Mouse (Mus musculus) macrophage (primary cell): ENCODE results near the gene Tbcd. TPM values are rescaled to one million over a fixed set of nuclear protein-coding genes. Genes with fewer than 3 reads are reported as not detected.
"Not testable (repeated sequence)": the region's sequence is repeated elsewhere in the genome, so short reads cannot be mapped to it uniquely, and the experiment has no call there.

Experiments
- H3K27ac ChIP-seq: fragments of 350-480 bp; formaldehyde crosslinking; 2 replicates; pipeline ENCODE4 v1.9.0; 2021
- H3K36me3 ChIP-seq: fragments of 350-480 bp; formaldehyde crosslinking; 2 replicates; pipeline ENCODE4 v1.9.0; 2021; ENCODE audit errors: inconsistent target
- H3K4me3 ChIP-seq: fragments of 350-480 bp; formaldehyde crosslinking; 2 replicates; pipeline ENCODE4 v1.9.0; 2021; ENCODE audit errors: inconsistent target
- H3K79me2 ChIP-seq: fragments of 350-480 bp; formaldehyde crosslinking; 2 replicates; pipeline ENCODE4 v1.9.0; 2021; ENCODE audit errors: inconsistent target
- WGBS: methylation state at CpG from one replicate; pipeline ENCODE4 v1.1.7; 2026; ENCODE audit warnings: inconsistent platforms; ENCODE audit not compliant: missing documents; 5-methylcytosine and 5-hydroxymethylcytosine counted together
- polyA plus RNA-seq: library from polyadenylated mRNA; stranded (reverse); fragments of 250-400 nt; gene quantifications from 3 replicates; pipeline ENCODE4 v1.2.4, GENCODE M21; 2018; ENCODE audit warnings: inconsistent platforms

Gene Tbcd
- polyA plus RNA-seq, 1 experiment from 2014 or later: 36.1 TPM

- no peaks in the 10 kb centered on the region for H3K79me2 ChIP-seq
- H3K27ac ChIP-seq: no peak overlapping the region
- 92% methylated on average over 9 of the region's 9 CpGs for WGBS
- 0 out of 2 replicates have a peak, but pooled peaks cover 6% of the 10 kb centered on the region for H3K36me3 ChIP-seq
- no peak overlapping the region for H3K4me3 ChIP-seq
Measured at GRCm38 (mm10) chr11:121654406-121654945, 202.7 kb downstream of the Tbcd start.

- no peak overlapping the region for H3K4me3 ChIP-seq
- no peaks in the 10 kb centered on the region for H3K79me2 ChIP-seq
- H3K36me3 ChIP-seq: 0 out of 2 replicates have a peak, but pooled peaks cover 5% of the 10 kb centered on the region
- WGBS: 45% methylated on average over 6 of the region's 6 CpGs
- H3K27ac ChIP-seq: no peak overlapping the region
Measured at GRCm38 (mm10) chr11:121655166-121655806, 203.5 kb downstream of the Tbcd start.

- 73% methylated on average over 6 of the region's 6 CpGs for WGBS
- Histone ChIP-seq H3K79me2 (no peaks in the 10 kb centered on the region), H3K36me3 (no peaks in the 10 kb centered on the region), H3K27ac (no peak overlapping the region), H3K4me3 (no peak overlapping the region)
Measured at GRCm38 (mm10) chr11:121655807-121656511, 204.2 kb downstream of the Tbcd start.

GRCm38 (mm10) chr11:121658151-121658550, 206.4 kb downstream of the Tbcd start:
- no peaks in the 10 kb centered on the region for H3K79me2 ChIP-seq
- 0% methylated on average over 1 of the region's 1 CpGs for WGBS
- H3K27ac ChIP-seq: no peak overlapping the region
- H3K36me3 ChIP-seq: no peaks in the 10 kb centered on the region
- H3K4me3 ChIP-seq: no peak overlapping the region

- WGBS: 96% methylated on average over 2 of the region's 2 CpGs
- H3K4me3 ChIP-seq, H3K36me3 ChIP-seq, H3K79me2 ChIP-seq, H3K27ac ChIP-seq: not testable (repeated sequence)
Measured at GRCm38 (mm10) chr11:121660604-121661003, 208.9 kb downstream of the Tbcd start.

- H3K79me2 ChIP-seq: no peaks in the 10 kb centered on the region
- H3K27ac ChIP-seq: no peak overlapping the region
- H3K4me3 ChIP-seq: no peak overlapping the region
- 93% methylated on average over 2 of the region's 2 CpGs for WGBS
- H3K36me3 ChIP-seq: no peaks in the 10 kb centered on the region
Measured at GRCm38 (mm10) chr11:121661116-121661515, 209.4 kb downstream of the Tbcd start.

Other genes with a start within 250 kb of the Tbcd start
- gene Hexdc, start 247.5 kb upstream of the Tbcd start, polyA plus RNA-seq: 3.2 to 5.5 TPM (median 4.4 TPM) in 3 replicates
- 8.1 to 12.7 TPM (median 12.5 TPM) in 3 replicates for gene Ogfod3, start 247.2 kb upstream of the Tbcd start, polyA plus RNA-seq
- gene Cybc1, start 222.6 kb upstream of the Tbcd start, polyA plus RNA-seq: 46.9 to 74.0 TPM (median 67.5 TPM) in 3 replicates
- 6.9 to 20.7 TPM (median 17.3 TPM) in 3 replicates for gene Narf, start 214.7 kb upstream of the Tbcd start, polyA plus RNA-seq
- gene Foxk2, start 192.0 kb upstream of the Tbcd start, polyA plus RNA-seq: 20.0 to 26.9 TPM (median 20.9 TPM) in 3 replicates
- 44.7 to 56.4 TPM (median 51.3 TPM) in 3 replicates for gene Wdr45b, start 97.5 kb upstream of the Tbcd start, polyA plus RNA-seq
- gene Rab40b, start 63.7 kb upstream of the Tbcd start, polyA plus RNA-seq: not detected in 3 replicates
- 6.0 to 8.4 TPM (median 7.5 TPM) in 3 replicates for gene Fn3krp, start 30.5 kb upstream of the Tbcd start, polyA plus RNA-seq
- 0.03 to 0.57 TPM in 2 of 3 replicates, not detected in the other for gene Fn3k, start 17.0 kb upstream of the Tbcd start, polyA plus RNA-seq
- 0.07 TPM in 1 of 3 replicates, not detected in the others for gene Zfp750, start 67.4 kb downstream of the Tbcd start, polyA plus RNA-seq
- 2.3 to 3.5 TPM (median 2.8 TPM) in 3 replicates for gene B3gntl1, start 221.2 kb downstream of the Tbcd start, polyA plus RNA-seq
- 161 to 284 TPM (median 167 TPM) in 3 replicates for gene Metrnl, start 249.6 kb downstream of the Tbcd start, polyA plus RNA-seq